Mouse (Mus musculus) adrenal gland (tissue): ENCODE results near the gene Bbc3.
"Not testable (repeated sequence)": the region's sequence is repeated elsewhere in the genome, so short reads cannot be mapped to it uniquely, and the experiment has no call there.

Source experiments
- intact Hi-C: fragments of 180-260 bp; cut with DNase I; formaldehyde crosslinking; loops from one replicate; pipeline ENCODE4 v1.15.1; 2025

Bbc3 gene

DNA sequence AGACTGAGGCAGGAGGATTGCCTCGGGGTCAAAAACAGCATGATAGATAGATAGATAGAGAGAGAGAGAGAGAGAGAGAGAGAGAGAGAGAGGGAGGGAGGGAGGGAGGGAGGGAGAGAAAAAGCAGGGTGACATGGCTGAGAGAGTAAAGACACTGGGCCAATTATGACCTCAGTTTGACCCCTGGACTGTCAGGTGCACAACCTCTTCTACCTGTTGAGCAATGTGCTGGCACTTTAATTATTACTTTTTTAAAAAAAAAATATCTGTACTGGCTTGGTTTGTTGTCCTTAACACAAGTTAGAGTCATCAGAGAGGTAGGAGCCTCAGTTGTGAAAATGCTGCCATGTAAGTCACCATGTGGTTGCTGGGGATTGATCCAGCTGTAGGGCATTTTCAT, 20.4 kb upstream of the Bbc3 start:
- intact Hi-C loops = no loop called here

DNA sequence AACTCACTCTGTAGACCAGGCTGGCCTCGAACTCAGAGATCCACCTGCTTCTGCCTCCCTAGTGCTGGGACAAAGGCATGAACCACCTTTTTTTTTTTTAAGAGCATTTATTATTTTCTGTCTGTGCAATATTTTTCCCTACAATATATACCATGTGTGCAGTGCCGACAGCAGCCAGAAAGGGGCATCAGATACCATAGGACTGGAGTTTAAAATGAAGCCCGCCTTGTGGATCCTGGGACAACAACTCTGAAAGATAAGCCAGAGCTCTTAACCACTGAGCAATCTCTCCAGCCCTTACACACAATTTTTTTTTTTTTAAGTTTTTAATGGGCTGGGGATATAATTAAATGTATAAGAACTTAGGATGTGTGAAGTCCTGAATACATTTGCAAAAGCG, 13.8 kb upstream of the Bbc3 start:
- intact Hi-C loops = loop anchor here (1.0 to 10.0 kb wide), 4 partner anchors 18 to 170 kb away; no protein-coding TSS in a partner anchor

DNA sequence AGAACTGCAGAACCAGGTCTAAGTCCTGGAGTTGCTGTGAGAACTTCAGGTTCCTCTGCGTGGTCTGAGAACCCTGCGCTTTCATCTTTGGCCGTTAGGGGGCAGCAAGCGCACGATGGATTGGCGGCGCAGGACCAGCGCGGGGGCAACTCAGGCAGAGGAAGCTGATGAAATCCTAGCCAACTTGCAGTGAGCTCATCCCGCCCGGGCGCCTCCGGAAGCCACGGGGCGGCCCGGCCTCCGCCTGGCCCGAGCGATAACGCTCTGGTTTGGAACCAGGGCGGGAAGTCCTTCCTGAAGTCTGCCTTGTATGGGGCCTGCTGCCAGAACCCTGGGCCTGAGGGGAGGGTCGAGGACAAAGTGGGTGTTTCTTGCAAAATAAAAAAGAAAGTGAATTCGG, 13.4 kb upstream of the Bbc3 start:
- intact Hi-C loops = loop anchor here (1.0 to 10.0 kb wide), 4 partner anchors 18 to 170 kb away; no protein-coding TSS in a partner anchor

GRCm38 (mm10) chr7:16295321-16295900, 12.8 kb upstream of the Bbc3 start:
- intact Hi-C loops = loop anchor here (2.0 to 10.0 kb wide), 3 partner anchors 17 to 169 kb away; no protein-coding TSS in a partner anchor

GRCm38 (mm10) chr7:16296146-16296545, 12.0 kb upstream of the Bbc3 start:
- intact Hi-C loops = loop anchor here (10.0 kb wide), 1 partner anchor 169 kb away; no protein-coding TSS in a partner anchor

DNA sequence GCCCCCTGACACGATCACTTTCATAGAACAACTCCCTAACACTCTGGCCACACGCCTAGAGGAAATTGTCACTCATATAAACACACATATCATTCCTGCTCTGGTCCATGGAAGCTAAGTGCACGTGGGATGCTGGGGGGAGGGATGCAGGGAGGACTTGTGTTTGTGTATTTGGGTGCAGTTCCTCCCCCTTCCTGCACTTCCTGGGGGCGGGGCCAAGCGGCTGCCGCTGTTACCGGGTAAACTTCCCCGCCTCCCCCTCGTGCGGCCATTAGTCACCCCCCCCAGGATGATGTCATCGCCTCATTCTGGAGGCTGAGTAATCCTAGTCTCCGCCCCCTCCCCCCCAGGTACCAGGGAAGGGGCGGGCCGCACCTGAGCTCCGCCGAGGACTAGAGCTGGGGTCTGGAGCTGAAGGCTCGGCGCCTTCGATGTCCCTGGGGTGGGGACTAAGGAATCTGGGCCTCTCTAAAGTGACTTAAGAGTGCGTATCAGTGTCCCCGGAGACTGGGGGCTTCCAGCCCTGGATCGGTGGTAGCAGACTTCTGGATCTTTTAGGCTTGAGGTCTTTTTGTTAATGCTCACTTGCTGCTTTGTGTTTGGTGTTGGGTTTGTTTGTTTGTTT, 11.3 kb upstream of the Bbc3 start:
- intact Hi-C loops = loop anchor here (10.0 kb wide), 1 partner anchor 168 kb away; no protein-coding TSS in a partner anchor

GRCm38 (mm10) chr7:16297616-16298015, 10.6 kb upstream of the Bbc3 start:
- intact Hi-C loops = loop anchor here (10.0 kb wide), 1 partner anchor 167 kb away; no protein-coding TSS in a partner anchor

DNA sequence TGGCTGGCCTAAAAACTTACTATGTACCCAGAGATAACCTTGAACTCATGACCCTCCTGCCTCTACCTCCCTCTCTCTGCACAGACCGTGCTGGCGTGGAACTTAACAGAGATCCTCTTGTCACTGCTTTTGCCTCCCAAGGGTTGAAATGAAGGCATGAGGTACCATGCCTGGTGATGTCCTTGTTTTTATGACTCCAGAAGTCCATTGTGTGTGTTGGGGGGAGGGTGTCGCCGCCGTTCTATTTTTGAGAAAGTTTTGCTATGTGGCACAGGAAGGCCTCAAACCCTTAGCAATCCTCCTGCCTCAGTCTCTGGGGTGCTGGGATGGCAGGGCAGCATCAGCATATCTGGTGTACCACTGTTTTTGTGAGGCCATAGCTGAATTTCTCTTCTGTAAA, 9.3 kb upstream of the Bbc3 start:
- intact Hi-C loops = loop anchor here (10.0 kb wide), 1 partner anchor 166 kb away; no protein-coding TSS in a partner anchor

- intact Hi-C loops = loop anchor here (10.0 kb wide), 1 partner anchor 165 kb away; no protein-coding TSS in a partner anchor
These were observed 8.7 kb upstream of the Bbc3 start for GRCm38 (mm10) chr7:16299419-16300035.

- intact Hi-C loops = not testable (repeated sequence)
These were observed 1.1 kb upstream of the Bbc3 start for GRCm38 (mm10) chr7:16307141-16307540.

DNA sequence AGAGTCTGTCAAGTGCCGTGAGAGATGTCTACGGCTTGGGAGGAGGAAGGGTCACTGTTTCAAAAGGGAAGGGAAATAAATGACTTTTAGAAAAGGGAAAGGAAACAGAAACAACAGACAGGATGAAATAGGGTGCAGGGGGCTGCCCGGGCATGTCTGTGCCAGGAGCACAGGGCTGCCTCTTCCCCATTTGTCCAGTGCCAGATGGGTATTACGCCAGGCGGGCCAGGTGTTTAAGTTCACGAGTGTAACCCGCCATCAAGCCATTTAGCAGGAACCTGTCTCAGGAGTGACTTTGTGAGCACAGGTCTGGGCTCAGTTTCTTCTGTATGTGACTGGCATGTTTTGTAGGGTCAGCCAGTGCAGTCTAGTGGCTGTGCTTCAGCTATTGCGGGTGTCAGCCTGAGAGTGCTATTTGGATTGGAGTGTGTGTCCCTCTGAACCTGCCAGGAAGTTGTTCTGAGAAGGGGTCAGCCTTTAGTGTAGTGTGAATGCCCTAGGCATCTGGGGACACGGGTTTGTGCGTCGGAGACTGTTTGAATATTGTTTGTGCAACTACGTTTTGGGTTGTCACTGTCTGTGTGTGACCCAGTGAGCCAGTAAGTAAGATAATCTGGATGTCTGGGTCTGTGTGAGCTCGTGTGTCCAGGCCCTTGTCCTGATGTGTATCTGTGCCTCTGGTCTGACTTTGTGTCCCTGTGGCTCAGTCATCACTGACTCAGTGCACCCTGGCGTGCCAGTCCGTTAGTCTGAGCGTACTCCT, 543 bp downstream of the Bbc3 start:
- intact Hi-C loops = no loop called here

- intact Hi-C loops = no loop called here
These were observed 1.3 kb downstream of the Bbc3 start for GRCm38 (mm10) chr7:16309318-16310019.

DNA sequence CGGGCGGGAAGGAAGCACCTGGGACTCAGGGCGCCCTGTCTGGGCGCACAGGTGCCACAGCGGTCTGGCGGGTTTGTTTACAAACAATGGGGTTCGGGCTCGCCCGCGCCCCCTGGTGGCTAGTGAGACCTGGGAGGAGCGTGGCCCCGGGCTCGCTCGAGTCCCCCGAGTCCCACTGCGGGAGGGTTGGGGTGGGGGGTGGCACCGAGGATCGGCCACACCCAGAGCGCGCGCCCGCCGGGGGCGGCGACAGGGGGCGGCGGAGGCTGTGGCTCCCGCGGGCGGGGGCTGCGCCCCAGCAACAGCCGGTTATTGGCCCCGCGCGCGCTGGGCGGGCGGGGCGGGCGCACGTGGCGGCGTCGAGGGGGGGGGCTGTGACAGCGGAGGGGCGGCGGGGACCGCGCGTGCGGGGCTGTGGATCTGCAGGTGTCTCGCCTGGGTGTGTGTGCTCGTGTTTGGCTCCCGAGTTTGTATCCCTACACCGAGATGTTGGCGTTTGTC, 1.9 kb downstream of the Bbc3 start:
- intact Hi-C loops = no loop called here

- intact Hi-C loops = no loop called here
These were observed 2.6 kb downstream of the Bbc3 start for GRCm38 (mm10) chr7:16310521-16311452.

DNA sequence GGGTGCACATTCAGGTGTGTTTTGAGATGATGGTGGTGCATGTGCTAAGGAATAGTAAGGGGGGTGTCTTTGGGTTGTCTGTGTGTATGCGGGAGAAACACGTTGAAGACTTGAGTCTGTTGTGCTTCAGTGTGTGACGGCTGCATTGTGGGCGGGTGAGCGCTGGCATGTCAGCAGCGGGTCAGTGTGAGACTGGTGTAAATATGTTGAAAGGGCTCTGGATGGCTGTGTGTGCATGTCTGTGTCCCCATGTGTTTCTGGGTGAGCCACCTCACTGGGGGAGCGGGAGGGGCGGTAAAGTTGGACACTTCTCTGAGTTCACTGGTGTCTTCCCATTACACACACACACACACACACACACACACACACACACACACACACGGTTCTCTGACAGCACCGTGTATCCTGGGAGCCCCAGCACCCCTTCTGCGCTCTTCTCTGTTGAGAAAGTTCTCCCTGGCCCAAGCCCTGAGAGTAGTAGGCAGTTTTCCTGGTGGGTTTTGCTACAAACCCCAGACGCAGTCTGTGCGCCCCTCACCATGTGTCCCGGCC, 3.3 kb downstream of the Bbc3 start:
- intact Hi-C loops = loop anchor here (2.0 kb wide), 1 partner anchor 17 kb away; no protein-coding TSS in a partner anchor

- intact Hi-C loops = loop anchor here (2.0 kb wide), 1 partner anchor 17 kb away; no protein-coding TSS in a partner anchor
These were observed 3.9 kb downstream of the Bbc3 start for GRCm38 (mm10) chr7:16312011-16312671.

- intact Hi-C loops = loop anchor here (2.0 kb wide), 1 partner anchor 18 kb away; no protein-coding TSS in a partner anchor
These were observed 4.6 kb downstream of the Bbc3 start for GRCm38 (mm10) chr7:16312672-16313311.
